Mouse (Mus musculus) embryonic stem cell, embryonic (primary cell): ENCODE data around the gene Syk.

Experiments used
- CTCF ChIA-PET, 4 experiments: fragments of 300-600 bp in 2 of 4; fragments of 350-600 bp in 2 of 4; sonication (Branson Sonifier 250); formaldehyde crosslinking; loops; one replicate each; lab custom pipeline; 2022; ENCODE audit warnings: inconsistent platforms in 2 of 4; lab: Charles Lee
- POLR2A ChIA-PET, 4 experiments: fragments of 300-600 bp in 2 of 4; fragments of 350-600 bp in 2 of 4; sonication (Branson Sonifier 250); formaldehyde crosslinking; loops; one replicate each; lab custom pipeline; 2022; ENCODE audit warnings: antibody characterized with exemption in 4 of 4, inconsistent platforms in 1 of 4; lab: Charles Lee

The Syk gene

DNA sequence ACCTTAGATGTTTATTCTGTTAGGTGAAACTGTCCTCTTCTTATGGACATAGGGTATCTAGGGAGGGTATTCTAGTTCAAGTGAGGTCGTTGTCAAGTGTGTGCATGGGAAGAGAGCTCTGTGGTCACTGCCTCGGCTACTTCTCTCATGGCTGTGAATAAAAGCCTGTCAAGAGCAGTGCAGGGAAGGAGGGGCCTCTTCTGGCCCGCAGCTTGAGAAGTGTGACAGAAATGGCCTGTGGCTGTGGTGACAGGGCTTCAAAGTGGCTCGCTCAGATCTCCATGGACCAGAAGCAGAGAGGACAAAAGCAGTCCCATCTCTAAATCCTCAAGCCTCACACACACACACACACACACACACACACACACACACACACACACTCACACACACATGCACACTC, 5.0 kb upstream of the Syk start:
- CTCF ChIA-PET = interaction anchor here in 2 of 4 experiments (0.7 to 1.2 kb wide), 2 partner anchors 51 kb away, joined by 4 to 5 read pairs; no protein-coding TSS in a partner anchor
- POLR2A ChIA-PET = interaction anchor here in 1 of 4 experiments (0.6 to 0.7 kb wide), 2 partner anchors 46 to 101 kb away, joined by 3 read pairs; no protein-coding TSS in a partner anchor

DNA sequence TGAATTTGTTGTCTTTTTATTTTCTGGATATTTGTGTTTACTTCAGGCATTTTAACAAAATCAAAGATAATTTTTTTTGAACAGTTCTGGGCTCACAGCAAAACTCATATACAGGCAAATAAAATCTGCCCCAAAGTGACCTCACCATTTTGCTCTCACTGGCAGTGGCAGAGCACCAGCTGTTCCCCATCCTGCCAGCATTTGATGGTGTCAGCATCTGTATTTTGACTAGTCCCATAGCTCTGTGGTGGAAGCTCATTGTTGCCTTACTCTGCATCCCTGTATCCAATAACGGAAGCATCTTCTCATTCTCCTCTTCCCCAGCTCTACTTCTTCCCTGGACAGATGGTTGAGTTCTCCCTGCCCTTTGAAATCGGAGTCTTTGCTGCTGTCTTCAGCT, 4.2 kb upstream of the Syk start:
- POLR2A ChIA-PET = interaction anchor here in 2 of 4 experiments (0.6 to 0.7 kb wide), 2 partner anchors 711 to 885 kb away, joined by 3 read pairs; no protein-coding TSS in a partner anchor
- CTCF ChIA-PET = interaction anchor here in 1 of 4 experiments (0.6 kb wide), 1 partner anchor 182 kb away, joined by 4 read pairs; no protein-coding TSS in a partner anchor

- ChIA-PET POLR2A (interaction anchor here in 2 of 4 experiments (0.6 to 2.9 kb wide), 12 partner anchors 10 to 607 kb away, joined by 3 to 21 read pairs (median 4); no protein-coding TSS in a partner anchor), CTCF (interaction anchor here (0.7 to 2.4 kb wide), 8 partner anchors 9 to 466 kb away, joined by 3 to 7 read pairs (median 3); no protein-coding TSS in a partner anchor)
Observed at GRCm38 (mm10) chr13:52582506-52582877, 481 bp upstream of the Syk start.

DNA sequence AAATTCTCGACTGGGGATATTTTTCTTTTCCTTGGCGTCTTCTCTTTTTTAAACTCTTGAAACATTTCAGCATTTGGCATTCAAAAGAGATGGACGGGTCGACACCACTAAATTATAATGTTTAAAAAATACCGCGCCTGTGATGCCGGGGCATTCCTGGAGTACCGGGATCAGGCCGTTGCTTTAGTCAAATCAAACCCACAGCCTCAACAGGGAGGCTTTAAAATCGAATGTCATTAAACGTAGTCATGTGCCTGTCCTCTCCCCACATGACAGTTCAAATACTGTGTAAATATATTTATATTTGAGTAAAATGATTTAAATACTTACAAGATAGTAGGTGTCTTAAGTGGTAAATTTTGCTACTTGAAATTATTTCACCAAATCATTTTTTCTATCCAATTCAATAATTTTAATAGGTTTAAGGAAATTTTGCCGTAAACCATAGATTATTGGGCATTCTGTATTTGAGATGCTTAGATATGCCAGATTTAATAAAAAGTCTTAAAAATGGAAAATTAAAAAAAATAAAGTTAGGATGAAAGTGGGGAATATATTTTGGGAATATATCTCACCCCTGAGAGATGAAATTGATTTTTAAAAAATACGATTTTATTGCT, 1.1 kb downstream of the Syk start:
- ChIA-PET POLR2A (interaction anchor here in 2 of 4 experiments (1.0 to 2.9 kb wide), 6 partner anchors 12 to 331 kb away, joined by 3 to 21 read pairs (median 7); no protein-coding TSS in a partner anchor), CTCF (interaction anchor here in 1 of 4 experiments (1.2 to 2.4 kb wide), 2 partner anchors 45 to 330 kb away, joined by 3 to 7 read pairs; no protein-coding TSS in a partner anchor)

DNA sequence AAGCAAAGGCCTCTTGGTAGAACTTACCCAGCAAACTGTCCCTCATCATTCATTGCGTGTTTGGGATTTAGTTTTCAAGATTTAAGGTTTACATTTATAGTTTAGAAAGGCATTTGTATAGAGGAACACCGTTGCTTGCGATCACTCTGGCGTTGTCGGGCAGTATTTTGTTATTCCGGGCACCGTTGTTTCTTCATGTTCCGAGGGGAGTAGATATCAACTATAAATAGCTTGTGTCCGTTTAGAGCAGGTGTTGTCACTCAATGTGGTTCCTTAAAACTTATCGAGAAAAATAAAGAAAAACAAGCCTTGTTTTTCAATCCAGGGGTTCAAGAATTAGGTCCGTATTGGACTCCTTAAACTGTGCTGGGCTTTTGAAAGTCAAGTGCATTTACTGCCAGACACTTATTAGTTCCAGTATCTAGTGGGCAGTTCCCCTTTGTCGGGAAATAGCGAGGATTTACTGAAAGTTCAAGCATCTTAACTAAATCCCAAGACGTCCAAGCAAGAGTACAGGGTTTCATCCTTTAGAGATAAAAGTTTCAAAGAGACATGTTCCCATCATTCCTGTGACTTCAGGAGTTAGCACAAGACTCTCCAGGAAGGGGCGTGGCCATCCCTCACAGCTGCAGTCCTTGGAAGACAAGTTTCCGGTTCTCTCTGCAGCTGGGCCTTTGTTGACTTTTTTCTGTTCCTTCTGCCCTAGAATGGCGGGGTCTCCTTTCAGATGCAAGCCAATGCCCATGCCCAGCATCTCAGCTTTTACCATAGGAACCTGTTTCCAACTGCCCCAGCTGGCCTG, 1.9 kb downstream of the Syk start:
- ChIA-PET CTCF (interaction anchor here in 1 of 4 experiments (0.7 kb wide), 1 partner anchor 9 kb away, joined by 3 read pairs; no protein-coding TSS in a partner anchor), POLR2A (interaction anchor here in 2 of 4 experiments (0.5 to 1.3 kb wide), 3 partner anchors 13 to 1897 kb away, joined by 3 to 4 read pairs (median 4); no protein-coding TSS in a partner anchor)

- POLR2A ChIA-PET = interaction anchor here in 1 of 4 experiments (1.1 to 1.6 kb wide), 2 partner anchors 15 to 20 kb away, joined by 4 read pairs; no protein-coding TSS in a partner anchor
- CTCF ChIA-PET = interaction anchor here in 1 of 4 experiments (0.7 kb wide), 1 partner anchor 333 kb away, joined by 3 read pairs; no protein-coding TSS in a partner anchor
Observed at GRCm38 (mm10) chr13:52587761-52588160, 4.8 kb downstream of the Syk start.

GRCm38 (mm10) chr13:52589043-52589442, 6.1 kb downstream of the Syk start:
- ChIA-PET CTCF (interaction anchor here in 1 of 4 experiments (1.1 kb wide), 1 partner anchor 63 kb away, joined by 4 read pairs; no protein-coding TSS in a partner anchor), POLR2A (interaction anchor here in 1 of 4 experiments (0.6 kb wide), 1 partner anchor 9 kb away, joined by 3 read pairs; no protein-coding TSS in a partner anchor)

DNA sequence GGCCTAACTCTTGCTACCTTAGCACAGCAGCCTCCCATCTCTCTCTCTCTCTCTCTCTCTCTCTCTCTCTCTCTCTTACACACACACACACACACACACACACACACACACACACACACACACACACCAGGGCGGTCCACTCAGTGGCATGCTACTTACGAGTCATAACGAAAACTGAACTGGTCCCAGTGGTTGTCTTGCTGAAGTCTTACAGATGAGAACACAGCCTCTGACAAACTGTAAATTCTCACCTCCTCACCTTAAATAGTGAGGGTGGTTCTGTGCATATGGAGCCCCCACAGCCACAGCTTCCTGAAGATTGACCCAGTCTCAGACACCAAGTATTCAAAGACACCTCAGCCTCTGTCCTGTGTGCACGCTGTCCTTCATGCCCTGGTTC, 8.9 kb downstream of the Syk start:
- CTCF ChIA-PET = no interaction called here
- POLR2A ChIA-PET = interaction anchor here in 1 of 4 experiments (0.6 to 1.0 kb wide), 2 partner anchors 10 to 30 kb away, joined by 3 read pairs; no protein-coding TSS in a partner anchor

GRCm38 (mm10) chr13:52596692-52597091, 13.7 kb downstream of the Syk start:
- ChIA-PET POLR2A (interaction anchor here in 1 of 4 experiments (0.7 kb wide), 1 partner anchor 236 kb away, joined by 3 read pairs; no protein-coding TSS in a partner anchor), CTCF (interaction anchor here in 1 of 4 experiments (0.6 kb wide), 1 partner anchor 21 kb away, joined by 3 read pairs; no protein-coding TSS in a partner anchor)

GRCm38 (mm10) chr13:52597092-52597678, 14.2 kb downstream of the Syk start:
- CTCF ChIA-PET = no interaction called here

DNA sequence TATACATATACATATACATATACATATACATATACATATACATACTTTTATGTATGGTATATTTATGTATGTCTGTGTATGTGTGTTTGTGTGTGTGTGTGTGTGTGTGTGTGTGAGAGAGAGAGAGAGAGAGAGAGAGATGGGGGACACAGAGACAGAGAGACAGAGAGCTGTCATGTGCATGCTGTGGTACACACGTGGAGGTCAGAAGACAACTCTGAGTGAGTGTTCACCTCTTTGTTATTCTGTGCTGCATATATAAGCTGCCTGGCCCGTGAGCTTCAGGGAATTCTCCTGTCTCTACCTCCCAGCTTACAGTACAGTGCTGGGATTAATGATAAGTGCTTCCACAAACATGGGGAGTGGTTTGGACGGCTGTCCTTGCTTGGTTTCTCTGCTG, 15.3 kb downstream of the Syk start:
- CTCF ChIA-PET = interaction anchor here in 3 of 4 experiments (0.6 to 1.1 kb wide), 3 partner anchors 27 to 31 kb away, joined by 3 to 4 read pairs (median 3); no protein-coding TSS in a partner anchor
- POLR2A ChIA-PET = interaction anchor here in 1 of 4 experiments (0.7 kb wide), 1 partner anchor 9 kb away, joined by 3 read pairs; no protein-coding TSS in a partner anchor

More at GRCm38 (mm10) chr13:52597092-52597678, 14.2 kb downstream of the Syk start:
- POLR2A ChIA-PET = no interaction called here

DNA sequence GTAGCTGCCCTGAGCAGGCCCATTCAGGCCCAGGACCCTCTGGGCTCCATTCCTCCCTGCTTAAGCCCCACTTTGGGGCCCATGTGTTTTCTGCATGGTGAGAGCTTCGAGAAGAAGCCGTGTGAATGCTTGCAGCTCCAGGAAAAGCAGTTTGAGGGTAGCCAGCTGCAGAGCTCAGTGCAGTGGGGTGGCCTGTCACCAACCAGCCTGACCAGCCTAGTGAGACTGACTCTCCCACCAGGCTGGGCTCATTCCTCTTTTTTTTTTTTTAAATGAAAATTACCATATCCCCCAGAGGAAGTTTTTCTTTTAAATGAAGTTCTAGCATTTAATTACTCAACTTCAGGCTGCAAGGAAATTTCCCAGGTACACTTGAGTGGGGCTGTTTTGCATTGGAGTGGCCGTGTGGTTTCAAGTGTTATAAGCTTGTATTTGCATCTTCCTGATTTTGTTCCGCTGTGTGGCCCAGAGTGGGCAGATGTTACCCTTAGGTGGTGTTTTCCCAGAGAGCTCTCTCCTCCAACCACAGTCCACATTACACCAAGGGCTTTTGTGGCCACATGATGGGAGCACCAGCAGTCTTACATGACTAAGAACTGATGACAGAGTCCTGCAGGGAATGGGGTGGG, 17.2 kb downstream of the Syk start:
- CTCF ChIA-PET = interaction anchor here in 2 of 4 experiments (0.7 to 1.4 kb wide), 2 partner anchors 24 to 439 kb away, joined by 6 to 7 read pairs; no protein-coding TSS in a partner anchor
- POLR2A ChIA-PET = interaction anchor here in 2 of 4 experiments (0.6 to 0.8 kb wide), 2 partner anchors 17 to 794 kb away, joined by 3 read pairs; partner anchors contain the start of gene Syk (in 1 of the 2)

GRCm38 (mm10) chr13:52602752-52603151, 19.8 kb downstream of the Syk start:
- ChIA-PET POLR2A (interaction anchor here in 2 of 4 experiments (0.6 kb wide), 2 partner anchors 183 to 413 kb away, joined by 3 to 5 read pairs; no protein-coding TSS in a partner anchor), CTCF (no interaction called here)

- CTCF ChIA-PET = interaction anchor here in 3 of 4 experiments (0.5 to 1.0 kb wide), 3 partner anchors 20 to 109 kb away, joined by 3 read pairs; no protein-coding TSS in a partner anchor
Observed at GRCm38 (mm10) chr13:52603704-52604349, 20.9 kb downstream of the Syk start.

GRCm38 (mm10) chr13:52605006-52605405, 22.0 kb downstream of the Syk start:
- ChIA-PET CTCF (interaction anchor here in 1 of 4 experiments (1.0 kb wide), 1 partner anchor 352 kb away, joined by 3 read pairs; no protein-coding TSS in a partner anchor), POLR2A (no interaction called here)

More at GRCm38 (mm10) chr13:52603704-52604349, 20.9 kb downstream of the Syk start:
- POLR2A ChIA-PET = interaction anchor here in 1 of 4 experiments (0.6 kb wide), 1 partner anchor 15 kb away, joined by 3 read pairs; no protein-coding TSS in a partner anchor

DNA sequence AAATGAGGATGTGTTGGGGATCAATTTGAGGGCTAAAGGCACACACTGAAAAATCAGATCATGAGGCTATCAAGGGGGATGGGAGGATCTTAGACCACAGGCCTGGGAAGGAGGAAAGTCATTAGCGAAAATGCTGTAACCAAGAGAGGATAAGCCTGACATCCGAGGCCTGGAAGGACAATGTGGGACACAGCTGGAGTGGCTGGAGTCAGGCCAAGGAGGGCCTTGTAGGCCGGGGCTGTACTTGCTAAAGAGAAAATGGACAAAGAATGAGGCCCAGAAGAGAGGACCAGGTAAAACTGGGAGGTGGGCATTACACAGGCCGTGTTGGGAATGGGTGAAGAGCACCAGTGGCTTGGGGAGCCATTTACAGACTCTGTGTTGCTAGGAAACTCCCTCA, 22.9 kb downstream of the Syk start:
- CTCF ChIA-PET = interaction anchor here in 2 of 4 experiments (0.7 to 1.0 kb wide), 2 partner anchors 353 to 760 kb away, joined by 3 read pairs; no protein-coding TSS in a partner anchor
- POLR2A ChIA-PET = no interaction called here
